Mouse (Mus musculus): Measurements from ENCODE around the gene Ptprn2.

DNA sequence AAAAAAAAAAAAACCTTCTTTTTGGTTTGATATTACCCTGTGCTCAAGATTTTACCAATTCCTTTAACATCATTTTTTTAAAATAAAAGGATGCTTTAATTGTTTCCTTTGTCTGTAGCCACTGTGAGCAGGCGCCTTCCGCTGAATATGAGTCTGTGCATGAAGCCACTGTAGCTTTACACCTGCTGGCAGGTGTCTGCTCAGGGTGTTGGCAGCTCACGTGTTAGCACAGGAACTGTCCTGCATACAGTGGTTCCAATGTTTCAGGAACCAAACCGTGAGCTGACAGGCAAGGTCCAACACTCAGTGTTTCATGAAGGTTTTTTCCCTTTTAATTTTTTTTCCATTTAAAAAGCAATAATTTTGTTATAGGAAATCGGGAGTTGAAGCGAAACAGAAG is 123.1 kb downstream of the Ptprn2 start:
- no peak for TF ChIP-seq CTCF (IDR thresholded peaks at IDR 0.05; ENCODE audit: control insufficient read depth, insufficient read depth, insufficient replicate concordance, low read depth, low read length)
- TF ChIP-seq POLR2A (IDR thresholded peaks at IDR 0.05; ENCODE audit: control insufficient read depth, low read depth, low read length): no peak
